Mouse (Mus musculus) midbrain, embryonic 16.5 days (tissue): Measurements from ENCODE around the gene Mogat1. TPM values are rescaled to one million over a fixed set of nuclear protein-coding genes. Genes with fewer than 3 reads are reported as not detected.

ENCODE experiments used
- ATAC-seq: fragments of 200-750 bp; cut with Nextera tagmentation; 2 replicates; pipeline ENCODE4 v1.8.0; 2017; ENCODE audit warnings: moderate TSS enrichment
- H3K27ac ChIP-seq: fragments of 300-500 bp; sonication (generic); 2 replicates; pipeline ENCODE4 v1.5.1; 2014; ENCODE audit warnings: mild to moderate bottlenecking, low read length, mixed read lengths
- H3K27me3 ChIP-seq: fragments of 300-500 bp; sonication (generic); 2 replicates; pipeline ENCODE4 v1.6.1; 2014; ENCODE audit warnings: low read depth, low read length, mixed read lengths; ENCODE audit not compliant: control insufficient read depth, insufficient read depth
- H3K36me3 ChIP-seq: fragments of 300-500 bp; sonication (generic); 2 replicates; pipeline ENCODE4 v1.6.1; 2014; ENCODE audit warnings: mild to moderate bottlenecking, low read length, moderate library complexity, mixed read lengths; ENCODE audit not compliant: control insufficient read depth, insufficient read depth
- H3K4me1 ChIP-seq: fragments of 300-500 bp; sonication (generic); 2 replicates; pipeline ENCODE4 v1.6.1; 2014; ENCODE audit warnings: mild to moderate bottlenecking, low read length, mixed read lengths; ENCODE audit not compliant: control insufficient read depth, insufficient read depth
- H3K4me2 ChIP-seq: fragments of 300-500 bp; sonication (generic); 2 replicates; pipeline ENCODE4 v1.6.1; 2014; ENCODE audit warnings: mild to moderate bottlenecking, low read length, mixed read lengths
- H3K4me3 ChIP-seq: fragments of 300-500 bp; sonication (generic); 2 replicates; pipeline ENCODE4 v1.5.1; 2014; ENCODE audit warnings: low read depth, mild to moderate bottlenecking, low read length, moderate library complexity, mixed read lengths
- H3K9ac ChIP-seq: fragments of 300-500 bp; sonication (generic); 2 replicates; pipeline ENCODE4 v1.6.1; 2014; ENCODE audit warnings: low read depth, low read length, mixed read lengths
- H3K9me3 ChIP-seq: fragments of 300-500 bp; sonication (generic); replicated peaks from 2 replicates; pipeline ENCODE4 v1.6.1; 2014; ENCODE audit warnings: mild to moderate bottlenecking, low read length, mixed read lengths; ENCODE audit not compliant: control insufficient read depth, poor library complexity, severe bottlenecking
- WGBS: fragments of 180-500 bp; shearing (Covaris S2); extraction: QIAGEN DNeasy Blood & Tissue Kit; methylation state at CpG from one replicate; pipeline ENCODE4 v1.1.7; 2014; 5-methylcytosine and 5-hydroxymethylcytosine counted together
- polyA plus RNA-seq: library from polyadenylated mRNA; unstranded; fragments of >200 nt; fragmentation: Nextera tagmentation; extraction: Ambion mirVana; gene quantifications from 2 replicates; pipeline ENCODE4 v1.2.1, GENCODE M21; 2015

The Mogat1 gene
- polyA plus RNA-seq, 1 experiment from 2014 or later, result 0.43 TPM

DNA sequence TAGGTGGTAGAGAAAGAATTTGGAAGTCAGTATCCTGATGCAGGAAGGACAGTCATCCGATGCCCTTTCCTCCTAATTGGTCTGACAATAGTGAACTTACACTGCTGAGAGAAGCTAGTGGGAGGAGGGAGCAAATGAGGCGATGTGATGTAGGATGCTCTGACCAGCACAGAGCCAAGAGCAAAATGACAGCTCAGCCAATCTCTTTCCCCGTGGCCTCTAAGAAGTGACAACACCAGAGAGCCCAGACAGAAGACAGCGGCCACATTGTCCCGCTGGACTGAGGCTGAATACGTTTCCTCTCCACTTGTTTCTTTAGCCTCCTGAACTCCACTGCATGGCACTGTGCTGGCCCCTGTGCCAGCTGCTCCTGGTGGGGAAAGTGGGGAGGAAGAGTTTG is 38.2 kb downstream of the Mogat1 start:
- no peak overlapping the region for H3K9ac ChIP-seq
- no peak overlapping the region for H3K4me2 ChIP-seq
- H3K27ac ChIP-seq, result no peak overlapping the region
- H3K27me3 ChIP-seq, result no peaks in the 10 kb centered on the region
- no peaks in the 10 kb centered on the region for H3K36me3 ChIP-seq
- H3K9me3 ChIP-seq, result no peaks in the 10 kb centered on the region
- 43% methylated on average over 6 of the region's 6 CpGs for WGBS
- H3K4me3 ChIP-seq, result no peak overlapping the region
- ATAC-seq, result no peak
- H3K4me1 ChIP-seq, result no peaks in the 10 kb centered on the region

DNA sequence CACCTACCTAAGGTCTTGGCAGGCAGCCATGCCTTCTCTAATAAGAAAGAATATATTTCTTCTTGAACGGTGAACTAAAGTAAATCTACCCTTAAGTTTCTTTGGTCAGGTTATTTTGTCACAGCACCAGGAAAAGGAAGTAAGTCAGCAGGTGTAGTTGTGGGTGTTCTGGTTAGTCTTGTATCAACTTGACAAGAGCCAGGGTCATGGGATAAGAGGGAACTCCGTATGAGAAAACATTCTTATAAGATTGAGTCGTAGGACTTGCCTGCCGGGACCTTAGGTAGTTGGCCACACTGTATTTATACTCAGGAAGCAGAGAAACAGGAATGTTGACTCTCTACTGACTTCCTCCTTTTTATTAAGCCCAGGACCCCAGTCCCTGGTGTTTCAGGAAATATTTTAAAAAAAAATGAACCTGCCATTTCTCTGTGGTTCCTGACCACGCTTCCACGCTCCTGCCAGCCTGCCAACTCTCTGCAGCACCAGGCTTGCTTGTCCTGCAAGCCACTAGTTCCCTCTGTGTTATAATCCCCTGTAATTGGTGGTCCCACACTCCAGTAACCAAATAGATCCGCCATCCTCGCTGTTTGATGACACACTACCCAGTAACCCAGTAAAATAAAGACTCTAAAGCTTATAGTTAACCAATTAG is 43.3 kb downstream of the Mogat1 start:
- H3K36me3 ChIP-seq, result no peaks in the 10 kb centered on the region
- H3K27ac ChIP-seq, result no peak overlapping the region
- no peak overlapping the region for H3K9ac ChIP-seq
- no peaks in the 10 kb centered on the region for H3K9me3 ChIP-seq
- H3K4me1 ChIP-seq, result no peaks in the 10 kb centered on the region
- 82% methylated on average over 8 of the region's 8 CpGs for WGBS
- no peaks in the 10 kb centered on the region for H3K27me3 ChIP-seq
- H3K4me3 ChIP-seq, result no peak overlapping the region
- no peak overlapping the region for H3K4me2 ChIP-seq
- no peak for ATAC-seq

DNA sequence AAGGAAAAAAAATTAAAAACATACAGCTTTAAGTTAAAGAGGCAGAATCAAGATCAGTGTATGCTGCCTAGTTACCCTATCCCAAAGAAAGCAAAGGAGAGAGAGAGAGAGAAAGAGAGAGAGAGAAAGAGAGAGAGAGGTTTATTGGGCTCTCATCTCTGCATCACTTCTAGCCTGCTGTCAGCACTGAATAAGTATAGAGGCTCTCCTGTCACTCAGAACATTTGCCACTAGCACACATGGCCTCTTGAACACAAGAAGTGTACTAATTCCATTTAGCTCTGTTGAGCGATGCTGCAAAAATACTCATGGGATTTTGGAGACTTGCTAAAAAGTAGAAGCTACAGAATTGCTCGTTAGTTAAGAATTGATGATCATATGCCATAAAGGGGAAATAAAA is 56.2 kb downstream of the Mogat1 start:
- Histone ChIP-seq H3K4me1 (no peaks in the 10 kb centered on the region), H3K27me3 (no peaks in the 10 kb centered on the region), H3K4me3 (no peak overlapping the region), H3K27ac (no peak overlapping the region), H3K9me3 (no peaks in the 10 kb centered on the region), H3K4me2 (no peak overlapping the region), H3K9ac (no peak overlapping the region), H3K36me3 (no peaks in the 10 kb centered on the region)
- ATAC-seq, result no peak
- WGBS, result 53% methylated on average over 2 of the region's 2 CpGs

DNA sequence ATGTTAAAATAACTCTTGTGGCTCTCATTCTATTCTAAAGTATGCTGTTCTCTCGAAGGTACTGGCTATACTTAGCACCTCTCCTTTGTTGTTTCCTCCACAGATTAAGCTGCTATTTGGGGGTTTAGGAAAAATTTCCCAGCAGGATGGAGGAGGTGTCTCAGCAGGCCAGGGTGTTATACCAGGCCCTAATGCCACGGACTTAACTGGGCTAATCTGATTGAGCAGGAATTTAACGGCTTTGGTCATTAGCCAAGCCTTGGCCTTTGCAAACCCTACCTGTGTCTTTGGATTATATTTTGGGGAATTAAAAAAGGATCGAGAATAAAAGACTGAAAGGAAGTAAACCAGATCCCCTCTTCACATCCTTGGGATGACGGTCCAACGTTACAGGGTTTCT is 56.6 kb downstream of the Mogat1 start:
- H3K4me3 ChIP-seq, result no peak overlapping the region
- H3K27ac ChIP-seq, result no peak overlapping the region
- ATAC-seq, result no peak
- H3K9ac ChIP-seq, result no peak overlapping the region
- no peaks in the 10 kb centered on the region for H3K9me3 ChIP-seq
- H3K27me3 ChIP-seq, result no peaks in the 10 kb centered on the region
- no peaks in the 10 kb centered on the region for H3K4me1 ChIP-seq
- 16% methylated on average over 6 of the region's 6 CpGs for WGBS
- H3K36me3 ChIP-seq, result no peaks in the 10 kb centered on the region
- H3K4me2 ChIP-seq, result no peak overlapping the region

DNA sequence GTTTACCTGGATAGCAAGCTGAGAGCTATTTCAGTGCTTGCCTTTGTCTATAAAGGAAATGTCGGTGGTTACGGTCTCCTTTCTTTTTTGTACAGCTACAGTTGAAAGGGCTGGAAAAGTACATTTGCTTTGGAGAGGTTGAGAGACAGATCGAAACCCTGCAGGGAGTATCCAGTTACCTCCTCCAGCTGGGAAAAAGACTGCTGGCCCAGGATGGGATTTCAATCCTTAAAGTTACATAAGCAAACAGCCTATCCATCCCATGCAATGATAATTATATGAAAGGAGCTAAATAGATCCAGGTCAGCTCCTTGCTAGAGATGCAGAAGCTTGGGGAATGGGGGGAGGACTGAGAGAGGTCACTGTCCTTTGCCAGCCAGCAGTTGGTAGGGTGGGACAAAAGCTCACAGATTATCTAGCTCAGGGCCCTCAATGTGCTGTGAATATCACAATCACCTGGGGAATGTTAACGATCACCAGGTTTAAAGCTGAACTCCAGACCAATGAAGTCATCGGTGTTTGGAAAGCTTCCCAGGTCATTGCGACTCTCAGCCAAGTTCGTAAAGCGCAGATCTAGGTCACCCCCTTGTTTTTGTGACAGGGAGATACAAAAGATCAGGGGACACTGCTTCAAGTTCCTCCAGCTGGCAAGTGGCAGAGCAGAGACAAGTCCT is 57.2 kb downstream of the Mogat1 start:
- no peaks in the 10 kb centered on the region for H3K9me3 ChIP-seq
- WGBS, result 30% methylated on average over 8 of the region's 8 CpGs
- H3K36me3 ChIP-seq, result no peaks in the 10 kb centered on the region
- H3K9ac ChIP-seq, result no peak overlapping the region
- H3K4me2 ChIP-seq, result no peak overlapping the region
- no peak for ATAC-seq
- no peaks in the 10 kb centered on the region for H3K4me1 ChIP-seq
- H3K27ac ChIP-seq, result no peak overlapping the region
- no peaks in the 10 kb centered on the region for H3K27me3 ChIP-seq
- no peak overlapping the region for H3K4me3 ChIP-seq

DNA sequence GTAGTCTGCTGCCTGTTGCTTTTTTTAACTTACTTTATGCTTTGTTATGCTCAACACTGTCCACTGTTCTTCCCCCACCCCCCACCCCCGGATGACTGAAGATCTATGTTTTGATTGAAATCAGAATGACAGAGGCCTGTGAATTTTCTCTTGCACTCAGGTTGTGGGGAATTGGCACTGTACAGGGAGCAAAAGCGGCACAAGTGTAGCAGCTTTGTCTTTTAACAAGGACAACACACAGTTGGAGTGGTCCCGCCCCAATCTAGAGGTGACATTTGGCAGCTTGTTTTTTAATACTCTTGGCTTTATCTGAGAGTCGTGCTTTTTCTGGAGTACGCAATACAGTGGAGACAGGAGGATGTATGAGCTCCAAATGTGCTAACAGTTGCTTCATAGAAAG is 58.8 kb downstream of the Mogat1 start:
- Histone ChIP-seq H3K4me1 (no peaks in the 10 kb centered on the region), H3K9ac (no peak overlapping the region), H3K36me3 (no peaks in the 10 kb centered on the region), H3K27me3 (no peaks in the 10 kb centered on the region), H3K27ac (no peak overlapping the region), H3K9me3 (no peaks in the 10 kb centered on the region), H3K4me3 (no peak overlapping the region), H3K4me2 (no peak overlapping the region)
- 70% methylated on average over 5 of the region's 5 CpGs for WGBS
- no peak for ATAC-seq

DNA sequence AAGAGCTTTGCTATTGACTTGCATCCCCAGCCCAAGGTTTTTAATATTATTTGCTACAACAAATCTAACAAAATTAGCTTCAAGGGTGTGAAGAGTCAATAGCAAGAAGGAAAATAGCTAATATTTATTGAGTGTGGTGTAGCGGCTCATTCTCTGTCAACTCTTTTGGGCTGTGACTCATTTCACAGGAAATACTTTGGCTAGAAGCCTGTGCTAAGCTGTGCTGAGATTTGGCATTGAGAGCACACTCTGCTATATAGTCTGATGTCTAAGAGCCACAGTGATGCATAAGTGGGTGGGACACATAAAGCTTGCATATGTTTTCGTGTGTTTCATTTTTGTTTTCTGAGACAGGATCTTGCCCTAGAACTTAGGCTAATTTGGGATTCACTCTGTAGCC is 74.3 kb downstream of the Mogat1 start:
- H3K9me3 ChIP-seq, result no peaks in the 10 kb centered on the region
- no peak overlapping the region for H3K4me2 ChIP-seq
- H3K36me3 ChIP-seq, result no peaks in the 10 kb centered on the region
- WGBS, result 92% methylated on average over 2 of the region's 2 CpGs
- no peak overlapping the region for H3K4me3 ChIP-seq
- no peaks in the 10 kb centered on the region for H3K27me3 ChIP-seq
- no peaks in the 10 kb centered on the region for H3K4me1 ChIP-seq
- H3K27ac ChIP-seq, result no peak overlapping the region
- no peak for ATAC-seq
- H3K9ac ChIP-seq, result no peak overlapping the region

DNA sequence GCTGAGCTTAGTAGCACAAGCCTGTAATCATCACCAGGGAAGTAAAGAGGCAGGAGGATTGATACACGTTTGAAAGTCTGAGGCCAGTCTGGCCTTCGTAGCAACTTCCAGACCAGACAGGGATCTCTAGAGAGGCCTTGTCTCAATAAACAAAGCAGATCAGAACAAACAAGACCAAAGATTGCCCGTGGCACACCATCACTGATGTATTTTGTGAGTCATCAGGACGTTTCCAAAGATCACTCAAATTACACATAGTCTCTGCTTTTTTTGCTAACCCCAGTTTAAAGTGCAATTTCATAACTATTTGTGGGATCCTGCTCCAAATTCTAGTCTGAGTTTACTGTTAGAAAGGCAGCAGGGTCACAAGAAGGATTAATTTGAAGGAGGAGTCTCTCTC is 76.2 kb downstream of the Mogat1 start:
- Histone ChIP-seq H3K4me1 (no peaks in the 10 kb centered on the region), H3K36me3 (no peaks in the 10 kb centered on the region), H3K4me3 (no peak overlapping the region), H3K9ac (no peak overlapping the region), H3K27me3 (no peaks in the 10 kb centered on the region), H3K9me3 (no peaks in the 10 kb centered on the region), H3K4me2 (no peak overlapping the region), H3K27ac (no peak overlapping the region)
- 61% methylated on average over 4 of the region's 4 CpGs for WGBS
- ATAC-seq, result no peak
